Mouse (Mus musculus) hindbrain, embryonic 13.5 days (tissue): ENCODE results near the gene Arl15. TPM values are rescaled to one million over a fixed set of nuclear protein-coding genes. Genes with fewer than 3 reads are reported as not detected.

ENCODE experiments used
- ATAC-seq: fragments of 200-750 bp; cut with Nextera tagmentation; 2 replicates; pipeline ENCODE4 v1.8.0; 2017; ENCODE audit warnings: moderate TSS enrichment; ENCODE audit not compliant: low FRiP score
- H3K27ac ChIP-seq: fragments of 300-500 bp; sonication (generic); 2 replicates; pipeline ENCODE4 v1.5.1; 2015; ENCODE audit warnings: inconsistent platforms, mild to moderate bottlenecking, moderate library complexity
- H3K27me3 ChIP-seq: fragments of 300-500 bp; sonication (generic); 2 replicates; pipeline ENCODE4 v1.6.1; 2015; ENCODE audit warnings: mild to moderate bottlenecking, inconsistent platforms
- H3K36me3 ChIP-seq: fragments of 300-500 bp; sonication (generic); 2 replicates; pipeline ENCODE4 v1.6.1; 2015; ENCODE audit warnings: mild to moderate bottlenecking, inconsistent platforms
- H3K4me1 ChIP-seq: fragments of 300-500 bp; sonication (generic); replicated peaks from 2 replicates; pipeline ENCODE4 v1.6.1; 2015; ENCODE audit warnings: inconsistent platforms
- H3K4me2 ChIP-seq: fragments of 300-500 bp; sonication (generic); 2 replicates; pipeline ENCODE4 v1.6.1; 2015; ENCODE audit warnings: inconsistent platforms, mild to moderate bottlenecking, moderate library complexity
- H3K4me3 ChIP-seq: fragments of 300-500 bp; sonication (generic); 2 replicates; pipeline ENCODE4 v1.5.1; 2015; ENCODE audit warnings: mild to moderate bottlenecking, inconsistent platforms
- H3K9ac ChIP-seq: fragments of 300-500 bp; sonication (generic); 2 replicates; pipeline ENCODE4 v1.6.1; 2015; ENCODE audit warnings: mild to moderate bottlenecking, inconsistent platforms
- H3K9me3 ChIP-seq: fragments of 300-500 bp; sonication (generic); 2 replicates; pipeline ENCODE4 v1.6.1; 2016; ENCODE audit warnings: inconsistent platforms
- WGBS: fragments of 180-500 bp; shearing (Covaris S2); methylation state at CpG from one replicate; pipeline ENCODE4 v1.1.7; 2015; 5-methylcytosine and 5-hydroxymethylcytosine counted together
- polyA plus RNA-seq: library from polyadenylated mRNA; unstranded; fragments of >200 nt; fragmentation: Nextera tagmentation; extraction: Ambion mirVana; gene quantifications from 2 replicates; pipeline ENCODE4 v1.2.1, GENCODE M21; 2015

The Arl15 gene
- polyA plus RNA-seq, 1 experiment from 2014 or later, result 17.3 TPM

GRCm38 (mm10) chr13:113838601-113839576 lies 44.6 kb downstream of the Arl15 start:
- H3K27me3 ChIP-seq, result no peaks in the 10 kb centered on the region
- no peaks in the 10 kb centered on the region for H3K4me1 ChIP-seq
- no peak overlapping the region for H3K9ac ChIP-seq
- no peaks in the 10 kb centered on the region for H3K9me3 ChIP-seq
- no peaks in the 10 kb centered on the region for H3K36me3 ChIP-seq
- no peak overlapping the region for H3K27ac ChIP-seq
- WGBS, result 94% methylated on average over 16 of the region's 16 CpGs
- no peak for ATAC-seq
- no peak overlapping the region for H3K4me2 ChIP-seq
- H3K4me3 ChIP-seq, result no peak overlapping the region

GRCm38 (mm10) chr13:113840421-113840820 lies 46.1 kb downstream of the Arl15 start:
- Histone ChIP-seq H3K9ac (no peak overlapping the region), H3K4me3 (no peak overlapping the region), H3K4me2 (no peak overlapping the region), H3K36me3 (no peaks in the 10 kb centered on the region), H3K27me3 (no peaks in the 10 kb centered on the region), H3K27ac (no peak overlapping the region), H3K4me1 (0 out of 2 replicates have a peak, but pooled peaks cover 3% of the 10 kb centered on the region), H3K9me3 (no peaks in the 10 kb centered on the region)
- ATAC-seq, result no peak
- WGBS, result 89% methylated on average over 6 of the region's 6 CpGs

- Histone ChIP-seq H3K9me3 (no peaks in the 10 kb centered on the region), H3K4me1 (peaks cover 10% of the 10 kb centered on the region; the same call in 1 of the 2 replicates), H3K27ac (no peak overlapping the region), H3K36me3 (no peaks in the 10 kb centered on the region), H3K4me2 (no peak overlapping the region), H3K4me3 (no peak overlapping the region), H3K27me3 (no peaks in the 10 kb centered on the region), H3K9ac (no peak overlapping the region)
- 93% methylated on average over 14 of the region's 14 CpGs for WGBS
- ATAC-seq, result no peak
These were observed 48.4 kb downstream of the Arl15 start for GRCm38 (mm10) chr13:113842411-113843309.

- Histone ChIP-seq H3K9me3 (no peaks in the 10 kb centered on the region), H3K4me2 (no peak overlapping the region), H3K27me3 (no peaks in the 10 kb centered on the region), H3K4me1 (peaks cover 10% of the 10 kb centered on the region; the same call in 1 of the 2 replicates), H3K9ac (no peak overlapping the region), H3K27ac (no peak overlapping the region), H3K36me3 (no peaks in the 10 kb centered on the region), H3K4me3 (no peak overlapping the region)
- WGBS, result 83% methylated on average over 3 of the region's 3 CpGs
- ATAC-seq, result no peak
These were observed 49.0 kb downstream of the Arl15 start for GRCm38 (mm10) chr13:113843310-113843649.

- ATAC-seq, result no peak
- no peak overlapping the region for H3K27ac ChIP-seq
- no peaks in the 10 kb centered on the region for H3K9me3 ChIP-seq
- no peaks in the 10 kb centered on the region for H3K27me3 ChIP-seq
- H3K36me3 ChIP-seq, result no peaks in the 10 kb centered on the region
- peaks cover 10% of the 10 kb centered on the region; the same call in 1 of the 2 replicates for H3K4me1 ChIP-seq
- no peak overlapping the region for H3K9ac ChIP-seq
- no peak overlapping the region for H3K4me2 ChIP-seq
- H3K4me3 ChIP-seq, result no peak overlapping the region
- 96% methylated on average over 8 of the region's 8 CpGs for WGBS
These were observed 49.6 kb downstream of the Arl15 start for GRCm38 (mm10) chr13:113843901-113844300.

- 93% methylated on average over 4 of the region's 4 CpGs for WGBS
- Histone ChIP-seq H3K4me3 (no peak overlapping the region), H3K9me3 (no peaks in the 10 kb centered on the region), H3K27me3 (no peaks in the 10 kb centered on the region), H3K27ac (no peak overlapping the region), H3K4me2 (no peak overlapping the region), H3K9ac (no peak overlapping the region), H3K36me3 (0 out of 2 replicates have a peak, but pooled peaks cover 4% of the 10 kb centered on the region), H3K4me1 (peaks cover 10% of the 10 kb centered on the region; the same call in 1 of the 2 replicates)
- no peak for ATAC-seq
These were observed 50.4 kb downstream of the Arl15 start for GRCm38 (mm10) chr13:113844717-113845116.

GRCm38 (mm10) chr13:113845229-113845628 lies 50.9 kb downstream of the Arl15 start:
- Histone ChIP-seq H3K27me3 (no peaks in the 10 kb centered on the region), H3K4me2 (no peak overlapping the region), H3K27ac (no peak overlapping the region), H3K36me3 (0 out of 2 replicates have a peak, but pooled peaks cover 5% of the 10 kb centered on the region), H3K4me3 (no peak overlapping the region), H3K9me3 (no peaks in the 10 kb centered on the region), H3K9ac (no peak overlapping the region), H3K4me1 (peaks cover 10% of the 10 kb centered on the region; the same call in 1 of the 2 replicates)
- 72% methylated on average over 1 of the region's 1 CpGs for WGBS
- ATAC-seq, result no peak

- Histone ChIP-seq H3K4me3 (no peak overlapping the region), H3K4me1 (peaks cover 10% of the 10 kb centered on the region; the same call in 1 of the 2 replicates), H3K27ac (no peak overlapping the region), H3K9me3 (no peaks in the 10 kb centered on the region), H3K27me3 (no peaks in the 10 kb centered on the region), H3K9ac (no peak overlapping the region), H3K4me2 (no peak overlapping the region), H3K36me3 (0 out of 2 replicates have a peak, but pooled peaks cover 5% of the 10 kb centered on the region)
- 69% methylated on average over 10 of the region's 10 CpGs for WGBS
- ATAC-seq, result no peak
These were observed 52.1 kb downstream of the Arl15 start for GRCm38 (mm10) chr13:113846413-113846812.

- no peak for ATAC-seq
- WGBS, result 74% methylated on average over 8 of the region's 8 CpGs
- no peak overlapping the region for H3K4me2 ChIP-seq
These were observed 56.2 kb downstream of the Arl15 start for GRCm38 (mm10) chr13:113850431-113851034.

GRCm38 (mm10) chr13:113851602-113852375 lies 57.5 kb downstream of the Arl15 start:
- WGBS, result 89% methylated on average over 13 of the region's 13 CpGs

More at GRCm38 (mm10) chr13:113850431-113851034, 56.2 kb downstream of the Arl15 start:
- H3K4me3 ChIP-seq, result no peak overlapping the region
- H3K4me1 ChIP-seq, result peaks cover 8% of the 10 kb centered on the region
- H3K9ac ChIP-seq, result no peak overlapping the region
- H3K27ac ChIP-seq, result no peak overlapping the region
- no peaks in the 10 kb centered on the region for H3K9me3 ChIP-seq
- 0 out of 2 replicates have a peak, but pooled peaks cover 5% of the 10 kb centered on the region for H3K36me3 ChIP-seq
- H3K27me3 ChIP-seq, result no peaks in the 10 kb centered on the region

GRCm38 (mm10) chr13:113852376-113852666 lies 58.0 kb downstream of the Arl15 start:
- Histone ChIP-seq H3K9ac (no peak overlapping the region), H3K27ac (no peak overlapping the region), H3K9me3 (no peaks in the 10 kb centered on the region), H3K27me3 (no peaks in the 10 kb centered on the region), H3K36me3 (0 out of 2 replicates have a peak, but pooled peaks cover 5% of the 10 kb centered on the region), H3K4me2 (no peak overlapping the region), H3K4me3 (no peak overlapping the region), H3K4me1 (no peaks in the 10 kb centered on the region; the same call in 1 of the 2 replicates)
- no peak for ATAC-seq
- WGBS, result 94% methylated on average over 6 of the region's 6 CpGs

More at GRCm38 (mm10) chr13:113851602-113852375, 57.5 kb downstream of the Arl15 start:
- no peak overlapping the region for H3K9ac ChIP-seq
- H3K4me3 ChIP-seq, result no peak overlapping the region
- no peak for ATAC-seq
- no peak overlapping the region for H3K4me2 ChIP-seq
- H3K36me3 ChIP-seq, result 0 out of 2 replicates have a peak, but pooled peaks cover 5% of the 10 kb centered on the region
- H3K4me1 ChIP-seq, result peaks cover under 1% of the 10 kb centered on the region
- H3K9me3 ChIP-seq, result no peaks in the 10 kb centered on the region
- H3K27me3 ChIP-seq, result no peaks in the 10 kb centered on the region
- H3K27ac ChIP-seq, result no peak overlapping the region
